Mouse (Mus musculus): ENCODE data around the gene Ahsg. TPM values are rescaled to one million over a fixed set of nuclear protein-coding genes. Genes with fewer than 3 reads are reported as not detected.

Gene Ahsg
- total RNA-seq, 2 experiments from 2014 or later = not detected

DNA sequence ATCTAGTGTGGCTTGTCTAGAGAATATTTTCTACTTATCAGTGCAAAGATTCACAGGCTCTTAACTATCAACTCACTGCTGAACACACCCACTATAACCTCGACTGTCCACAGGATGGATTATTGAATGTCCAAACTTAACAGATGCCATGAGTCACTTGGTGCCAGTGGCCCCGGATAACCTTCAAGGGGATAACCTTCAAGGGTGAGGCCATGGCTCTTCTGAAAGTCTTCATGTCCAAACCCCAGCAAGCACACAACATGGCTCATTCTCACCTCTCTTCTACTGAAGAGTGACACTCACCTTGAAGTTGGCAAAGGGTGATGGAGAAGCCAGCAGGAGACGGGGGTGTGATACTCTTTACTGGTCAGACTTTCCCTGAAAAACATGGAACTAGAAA is 4.4 kb upstream of the Ahsg start:
- DNase-seq (ENCODE audit: low spot score in 2 of 2) = no peak

DNA sequence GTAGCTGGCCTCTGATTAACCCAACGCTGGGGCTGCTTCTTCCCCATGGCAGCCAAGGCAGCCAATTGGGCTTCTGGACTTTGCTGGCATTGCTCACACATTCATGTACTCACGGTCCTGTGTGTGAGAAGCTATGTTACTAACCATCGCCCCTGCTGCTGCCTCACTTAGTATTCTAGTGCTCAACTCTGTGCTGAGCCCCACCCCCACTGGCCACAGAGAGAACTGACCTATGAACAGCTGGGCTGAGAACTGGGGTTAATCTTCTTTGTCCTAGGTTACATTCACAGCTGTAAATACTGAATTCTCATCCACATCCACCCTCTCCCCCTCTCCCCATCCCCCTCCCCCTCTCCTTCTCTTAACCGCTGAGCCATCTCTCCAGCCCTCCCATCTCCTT is 2.2 kb upstream of the Ahsg start:
- no peak for DNase-seq (ENCODE audit: low spot score in 2 of 2)

DNA sequence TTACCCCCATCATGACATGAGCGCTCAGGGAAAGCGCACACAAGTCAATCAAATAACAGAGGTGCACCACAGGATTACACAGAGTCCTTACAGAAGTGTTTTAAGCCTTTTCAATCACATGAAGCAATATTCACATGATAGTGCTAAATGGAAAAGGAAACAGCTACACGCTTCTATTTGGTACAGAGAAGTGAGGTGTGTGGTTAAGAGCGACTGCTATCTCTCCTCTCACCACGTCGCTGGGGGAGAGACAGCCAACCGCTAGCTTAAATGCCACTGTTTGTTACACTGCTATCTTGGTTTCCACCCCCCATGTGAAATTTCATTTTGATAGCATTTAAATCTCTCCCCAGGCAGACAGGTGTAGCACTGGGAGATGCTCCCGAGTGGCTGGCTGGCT is 1.4 kb upstream of the Ahsg start:
- DNase-seq (ENCODE audit: low spot score in 2 of 2) = no peak

DNA sequence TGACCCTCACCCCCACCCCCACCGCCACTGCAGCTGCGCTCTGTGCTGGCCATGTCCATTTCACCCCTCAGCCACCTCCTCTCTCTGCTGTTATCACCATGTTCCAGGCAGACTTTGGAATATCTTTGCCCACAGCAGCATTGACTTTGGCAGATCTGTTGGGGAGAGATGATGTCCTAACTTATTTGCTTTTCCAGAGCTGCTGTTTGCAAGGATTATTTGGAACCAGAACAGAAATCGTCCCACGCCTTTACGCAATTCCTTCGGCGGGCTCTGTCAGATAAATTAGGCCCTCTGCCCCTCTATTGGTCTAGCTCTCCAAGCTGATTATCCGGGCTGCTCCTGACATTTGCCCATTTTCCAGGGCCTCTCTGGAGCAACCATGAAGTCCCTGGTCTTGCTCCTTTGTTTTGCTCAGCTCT is 667 bp downstream of the Ahsg start:
- DNase-seq (ENCODE audit: low spot score in 2 of 2) = no peak

DNA sequence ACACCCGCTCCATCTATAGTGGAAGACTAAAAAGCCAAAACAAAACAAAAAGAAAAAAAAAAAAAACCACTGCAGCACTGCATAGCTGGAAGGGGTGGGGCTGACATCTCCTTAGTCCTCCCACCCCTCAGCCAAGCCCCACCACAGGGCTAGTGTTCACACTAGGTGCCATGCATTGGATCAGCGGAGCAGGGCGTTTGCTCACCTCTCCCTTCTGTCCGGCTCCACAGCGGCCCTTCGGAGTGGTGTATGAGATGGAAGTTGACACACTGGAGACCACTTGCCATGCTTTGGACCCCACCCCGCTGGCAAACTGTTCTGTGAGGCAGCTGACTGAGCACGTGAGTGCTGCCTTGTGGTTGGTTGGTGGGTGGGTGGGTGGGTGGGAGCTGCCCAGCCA is 3.0 kb downstream of the Ahsg start:
- no peak for DNase-seq (ENCODE audit: low spot score in 2 of 2)

DNA sequence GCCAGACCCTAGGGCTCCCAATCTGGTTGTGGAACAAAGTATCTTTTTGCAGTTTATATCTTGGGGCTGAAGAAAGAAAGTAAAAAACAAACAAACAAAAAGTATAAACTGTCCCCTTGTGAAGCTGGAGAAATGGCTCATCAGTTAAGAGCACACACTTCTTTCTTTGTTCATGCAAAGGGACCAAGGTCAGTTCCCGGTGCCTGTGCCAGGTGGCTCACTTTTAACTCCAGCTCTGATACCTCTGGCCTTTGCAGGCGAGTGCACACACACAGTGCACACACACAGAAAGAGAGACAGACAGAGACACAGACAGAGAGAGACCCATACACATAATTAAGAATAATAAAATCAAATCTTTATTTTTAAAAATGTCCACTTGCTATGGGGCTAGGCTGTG is 5.5 kb downstream of the Ahsg start:
- DNase-seq (ENCODE audit: low spot score in 2 of 2) = no peak

DNA sequence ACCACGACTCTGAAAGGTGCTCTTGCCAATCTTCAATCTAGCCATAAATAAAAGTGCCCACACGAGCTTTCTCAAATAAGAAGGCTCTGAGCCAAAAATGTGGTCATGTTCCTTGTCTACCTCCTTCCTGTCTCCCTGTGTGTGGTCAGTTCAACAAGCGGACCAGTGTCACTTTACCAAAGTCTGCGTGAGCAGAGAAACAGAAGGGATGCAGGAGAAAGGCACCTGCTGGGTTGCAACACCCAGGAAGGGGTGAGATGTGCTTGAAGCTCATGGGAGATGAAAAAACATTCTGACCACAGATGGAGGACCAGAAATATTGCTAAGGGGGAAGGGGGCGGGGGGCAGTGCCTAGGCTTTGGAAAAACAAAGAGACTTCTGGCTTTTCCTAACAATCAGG is 8.3 kb downstream of the Ahsg start:
- DNase-seq (ENCODE audit: low spot score in 2 of 2) = no peak

DNA sequence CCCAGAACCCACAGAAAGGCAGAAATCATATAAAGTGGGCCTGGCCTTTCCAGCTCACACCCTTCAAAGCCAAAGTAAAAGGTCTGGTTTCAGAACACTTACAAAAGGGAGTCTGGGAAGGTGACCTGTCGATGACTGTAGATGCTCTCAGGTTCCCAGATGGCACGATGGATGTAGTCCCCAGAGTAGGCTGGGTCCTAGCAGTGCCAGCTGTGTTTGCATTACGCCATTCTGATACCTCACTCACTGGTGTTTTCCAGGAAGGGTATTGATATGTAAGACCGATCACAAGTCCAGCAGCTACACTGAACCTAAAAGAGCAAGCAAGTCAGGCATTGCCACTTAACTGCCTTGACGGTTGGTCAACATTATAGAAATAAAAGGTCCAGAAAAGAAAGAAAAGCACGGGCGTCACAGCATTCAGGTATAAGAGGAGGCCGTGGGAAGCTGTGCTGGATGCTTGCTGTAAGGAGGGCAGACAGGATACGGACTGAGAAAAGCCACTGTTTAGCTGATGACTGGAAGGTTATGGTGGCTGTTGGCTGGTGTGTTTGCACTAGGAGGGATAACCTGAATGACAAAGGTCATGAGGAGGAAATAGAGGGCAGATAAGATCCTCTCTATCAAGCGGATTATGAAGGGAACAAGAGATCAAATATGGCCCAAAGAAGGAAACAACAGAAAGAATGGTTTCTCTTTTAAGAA is 8.9 kb downstream of the Ahsg start:
- DNase-seq (ENCODE audit: low spot score in 2 of 2) = no peak

DNA sequence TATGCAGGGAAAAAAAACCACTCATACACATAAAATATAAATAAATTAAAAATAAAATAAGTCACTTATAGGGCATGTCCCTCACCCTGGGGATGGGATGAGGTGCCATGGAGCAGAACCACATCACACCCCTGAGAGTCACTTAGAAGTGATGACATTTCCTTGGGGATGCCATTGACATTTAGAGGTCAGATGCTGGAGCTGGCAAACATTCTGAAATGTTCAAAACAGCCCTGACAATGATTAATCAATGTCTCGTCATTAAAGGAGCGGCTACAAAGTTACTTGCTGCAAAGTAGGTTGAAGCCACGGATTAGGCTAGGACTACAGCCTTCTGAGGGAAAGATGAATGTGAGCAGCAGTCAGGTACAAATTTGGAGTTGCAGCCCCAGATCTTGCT is 10.2 kb downstream of the Ahsg start:
- DNase-seq (ENCODE audit: low spot score in 2 of 2) = no peak

DNA sequence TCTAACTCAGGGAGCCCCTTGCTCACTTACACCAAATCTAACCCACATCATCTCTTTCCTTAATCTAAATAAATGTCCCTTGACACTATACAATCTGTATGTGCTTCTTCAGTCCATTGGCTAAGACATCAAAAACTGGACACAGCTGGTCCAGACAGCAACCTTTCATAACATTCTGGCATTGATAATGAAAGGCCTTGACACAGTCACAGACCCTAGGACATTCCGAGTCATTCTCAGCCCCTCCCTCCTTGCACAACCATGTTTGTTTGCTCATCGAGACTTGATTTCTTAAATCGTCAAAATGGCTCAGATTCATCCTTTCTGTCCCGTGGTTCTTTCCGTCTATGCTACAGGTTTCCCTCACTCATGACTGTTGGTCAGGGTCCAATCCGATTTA is 18.2 kb downstream of the Ahsg start:
- no peak for DNase-seq (ENCODE audit: low spot score in 2 of 2)

DNA sequence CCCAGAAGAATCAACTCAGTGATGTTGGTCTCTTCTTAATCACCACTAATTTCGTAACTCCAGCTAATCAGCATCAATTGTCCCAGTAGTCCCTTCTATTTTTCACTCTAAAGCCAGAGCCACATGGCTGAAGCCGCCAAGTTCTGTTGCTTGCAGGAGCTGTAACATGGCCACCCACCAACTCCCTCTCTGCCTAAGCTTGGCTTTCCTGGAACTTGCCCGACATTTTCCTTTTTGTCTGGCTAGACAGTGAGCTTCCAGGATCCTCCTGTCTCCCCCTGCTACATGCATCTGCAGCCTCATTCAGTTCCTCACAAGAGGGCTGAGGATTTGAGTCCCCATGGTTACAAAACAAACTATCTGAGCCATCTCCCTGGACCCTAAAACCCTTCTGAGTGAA is 20.9 kb downstream of the Ahsg start:
- DNase-seq (ENCODE audit: low spot score in 2 of 2) = no peak

DNA sequence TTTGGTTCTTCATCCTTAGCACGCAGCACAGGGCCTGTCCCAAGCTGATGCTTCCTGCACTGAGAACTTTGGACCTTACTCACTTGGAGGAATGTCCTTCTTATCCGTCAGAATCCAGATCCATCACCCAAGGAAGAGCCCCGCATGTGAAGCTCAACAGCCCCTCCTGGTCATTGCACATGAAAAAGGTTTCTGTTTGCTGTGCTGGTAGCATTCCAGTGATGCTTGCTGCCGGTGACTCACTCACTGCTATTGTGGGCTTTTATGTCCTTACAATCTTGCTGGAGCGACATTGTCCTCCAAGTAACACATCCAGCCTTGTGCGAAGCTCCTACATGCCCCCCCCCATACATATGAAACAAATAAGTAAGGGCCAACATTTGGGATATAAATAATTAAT is 21.8 kb downstream of the Ahsg start:
- no peak for DNase-seq (ENCODE audit: low spot score in 2 of 2)

DNA sequence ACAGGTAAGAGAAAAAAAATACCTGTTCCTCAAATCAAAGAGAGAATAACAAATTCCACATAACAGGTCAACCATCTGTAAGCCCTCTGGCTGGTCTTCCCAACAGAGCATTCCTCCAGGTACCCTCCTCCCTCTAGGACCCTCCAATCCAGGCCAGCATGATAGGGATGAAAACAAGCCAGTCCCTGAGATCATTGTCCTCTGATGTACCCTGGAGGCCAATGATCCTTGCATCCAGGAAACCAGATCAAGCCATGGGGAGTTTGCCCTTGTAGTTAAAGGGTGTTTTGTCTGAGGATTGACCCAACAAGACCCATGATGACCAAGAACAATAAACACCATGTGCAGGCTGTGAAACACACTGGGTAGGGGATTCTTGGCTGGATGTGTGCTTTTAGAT is 23.2 kb downstream of the Ahsg start:
- no peak for DNase-seq (ENCODE audit: low spot score in 2 of 2)

DNA sequence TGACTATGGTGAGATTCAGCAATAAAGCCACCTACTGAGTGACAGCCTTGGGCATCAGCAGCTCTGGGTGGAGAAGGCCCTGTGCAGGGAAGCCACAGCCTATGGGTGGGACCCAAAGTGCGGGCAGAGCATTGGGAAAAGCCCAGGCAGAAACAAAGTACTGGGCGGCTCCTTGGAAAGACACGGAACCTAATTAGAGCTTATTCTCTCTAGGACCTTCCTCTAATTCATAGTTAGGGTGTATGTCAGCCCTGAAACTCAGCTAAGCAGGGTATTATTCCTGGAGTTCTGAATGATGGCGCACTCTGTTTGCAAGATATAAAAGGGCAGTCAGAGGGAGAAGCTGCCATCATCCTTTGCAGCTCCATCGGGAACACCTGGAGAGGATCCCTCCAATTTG is 27.0 kb downstream of the Ahsg start, which contains the start of gene Fetub:
Fetub (plus strand) TSS at position 301 of the 400 bp plus-strand sequence.
- DNase-seq (ENCODE audit: low spot score in 2 of 2) = no peak

DNA sequence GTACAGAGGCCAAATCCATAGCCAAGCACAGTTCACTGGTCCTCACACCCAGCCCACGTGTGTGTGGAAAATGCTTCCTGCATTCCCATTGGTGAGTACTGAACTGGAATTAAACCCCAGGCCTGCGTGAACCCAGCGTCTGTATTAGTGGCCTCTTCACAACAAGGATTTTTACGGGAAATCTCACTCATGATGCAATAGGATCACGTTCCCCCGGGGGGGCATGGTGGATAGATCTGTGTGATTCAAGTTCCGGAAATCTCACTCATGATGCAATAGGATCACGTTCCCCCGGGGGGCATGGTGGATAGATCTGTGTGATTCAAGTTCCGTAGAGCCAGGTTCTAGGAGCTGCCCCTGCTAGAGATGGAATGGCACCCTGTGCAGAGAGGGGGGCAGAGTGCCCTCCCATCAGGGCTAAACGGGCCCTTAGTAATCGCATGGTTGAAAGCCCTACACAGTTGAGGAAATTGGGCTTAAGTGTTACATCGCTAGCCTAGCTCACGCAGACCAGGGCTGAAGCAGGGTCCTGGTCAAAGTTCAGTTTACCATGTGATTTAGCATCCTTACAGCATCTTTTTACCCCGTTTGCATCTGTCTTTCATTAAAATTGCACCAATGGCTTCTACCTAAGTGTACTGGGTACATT is 27.7 kb downstream of the Ahsg start:
- DNase-seq (ENCODE audit: low spot score in 2 of 2) = no peak

DNA sequence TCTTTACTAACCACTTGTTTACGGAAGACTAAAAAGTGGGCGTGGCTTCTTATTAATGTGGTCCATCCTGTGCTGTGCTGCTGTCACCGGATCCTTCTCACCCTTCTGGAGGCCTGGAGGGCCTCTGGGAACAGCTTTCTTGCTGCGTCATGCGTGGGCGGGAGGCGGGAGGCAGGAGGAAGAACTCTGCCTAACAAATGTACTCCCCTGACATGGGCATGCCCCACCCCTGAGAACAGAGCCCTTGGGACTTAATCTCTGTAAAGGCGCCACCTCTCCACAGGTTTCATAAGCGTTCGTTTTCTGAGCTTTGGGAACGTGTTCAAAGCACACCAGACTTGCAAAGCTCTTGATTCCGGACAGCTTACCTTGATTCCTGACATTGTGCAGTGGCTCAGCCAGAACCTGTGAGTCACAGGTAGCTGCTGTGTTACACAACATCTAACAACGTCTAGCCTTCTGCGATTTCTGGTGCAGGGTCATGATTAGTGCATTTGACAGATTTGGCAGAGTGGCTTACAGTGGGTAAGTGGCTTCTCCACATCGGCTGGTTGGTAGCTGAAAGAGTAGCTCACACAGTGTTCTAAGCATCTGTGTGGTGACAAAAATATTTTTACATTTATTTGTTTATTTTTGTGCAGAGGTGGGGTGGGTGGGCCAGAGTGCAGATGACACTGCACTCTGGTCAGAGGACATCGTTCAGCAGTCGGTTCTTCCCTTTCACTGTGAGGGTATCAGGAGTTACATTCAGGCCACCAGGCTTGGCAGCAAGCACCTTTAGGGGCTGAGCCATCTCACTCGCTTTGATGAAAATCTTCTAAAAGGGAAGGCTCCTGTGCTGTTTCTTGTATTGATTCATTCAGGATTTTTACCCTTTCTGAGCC is 29.1 kb downstream of the Ahsg start:
- DNase-seq (ENCODE audit: low spot score in 2 of 2) = no peak

DNA sequence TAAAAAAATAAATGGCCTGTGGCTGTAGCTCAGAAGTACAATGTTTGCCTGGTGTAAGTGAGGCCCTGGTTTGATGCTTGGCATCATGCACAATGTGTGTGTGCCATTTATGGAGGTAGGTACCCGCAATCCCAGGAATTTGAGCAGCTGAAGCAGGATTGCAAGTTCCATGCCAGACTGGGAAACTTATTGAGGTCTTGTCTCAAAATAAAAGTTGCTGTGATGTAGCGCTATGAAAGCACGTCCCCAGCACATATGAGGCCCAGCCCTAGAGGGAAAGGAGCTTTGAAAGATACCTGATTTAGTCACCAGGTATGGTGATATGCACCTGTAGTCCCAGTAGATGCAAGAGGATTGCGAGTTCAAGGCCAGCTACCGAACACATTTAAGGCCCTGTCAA is 30.7 kb downstream of the Ahsg start:
- DNase-seq (ENCODE audit: low spot score in 2 of 2) = no peak

DNA sequence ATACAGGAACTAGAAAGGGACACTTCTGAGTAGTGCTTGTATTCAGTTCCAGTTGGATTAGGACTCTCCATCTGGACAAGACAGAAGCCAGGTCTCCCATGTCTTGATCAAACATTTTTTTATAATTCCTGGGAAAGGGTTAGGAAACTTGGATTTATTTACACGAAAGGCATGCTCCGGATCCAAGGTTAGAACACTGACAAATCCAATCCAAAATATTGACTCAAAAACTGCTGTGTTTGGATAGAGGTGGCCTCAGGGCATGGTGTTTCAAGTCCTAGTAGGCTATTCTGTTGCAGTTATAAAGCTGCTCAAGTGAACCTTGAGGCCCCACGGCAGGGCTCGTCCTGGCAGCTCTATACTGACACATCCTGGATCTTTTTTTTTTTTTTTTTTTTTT is 31.4 kb downstream of the Ahsg start:
- DNase-seq (ENCODE audit: low spot score in 2 of 2) = no peak

DNA sequence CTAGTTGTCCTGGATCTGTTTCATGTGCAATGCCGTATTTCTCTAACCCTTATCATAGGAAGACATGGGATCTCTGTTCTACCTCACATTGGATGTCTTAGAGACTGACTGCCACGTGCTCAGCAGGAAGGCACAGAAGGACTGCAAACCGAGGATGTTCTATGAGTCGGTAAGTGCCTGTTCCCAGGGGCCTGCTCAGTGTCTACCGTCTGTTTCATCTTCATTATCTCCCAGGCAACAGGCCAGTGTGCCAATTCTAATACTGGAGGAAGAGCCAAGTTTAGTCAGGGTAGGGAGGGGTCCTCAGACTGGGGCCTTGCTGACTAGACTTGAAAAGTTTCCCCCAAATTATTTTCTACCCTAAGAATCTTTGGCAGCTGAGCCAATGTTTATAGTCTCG is 38.5 kb downstream of the Ahsg start:
- peak; percentile 35 to 42 for DNase-seq (ENCODE audit: low spot score in 2 of 2)

DNA sequence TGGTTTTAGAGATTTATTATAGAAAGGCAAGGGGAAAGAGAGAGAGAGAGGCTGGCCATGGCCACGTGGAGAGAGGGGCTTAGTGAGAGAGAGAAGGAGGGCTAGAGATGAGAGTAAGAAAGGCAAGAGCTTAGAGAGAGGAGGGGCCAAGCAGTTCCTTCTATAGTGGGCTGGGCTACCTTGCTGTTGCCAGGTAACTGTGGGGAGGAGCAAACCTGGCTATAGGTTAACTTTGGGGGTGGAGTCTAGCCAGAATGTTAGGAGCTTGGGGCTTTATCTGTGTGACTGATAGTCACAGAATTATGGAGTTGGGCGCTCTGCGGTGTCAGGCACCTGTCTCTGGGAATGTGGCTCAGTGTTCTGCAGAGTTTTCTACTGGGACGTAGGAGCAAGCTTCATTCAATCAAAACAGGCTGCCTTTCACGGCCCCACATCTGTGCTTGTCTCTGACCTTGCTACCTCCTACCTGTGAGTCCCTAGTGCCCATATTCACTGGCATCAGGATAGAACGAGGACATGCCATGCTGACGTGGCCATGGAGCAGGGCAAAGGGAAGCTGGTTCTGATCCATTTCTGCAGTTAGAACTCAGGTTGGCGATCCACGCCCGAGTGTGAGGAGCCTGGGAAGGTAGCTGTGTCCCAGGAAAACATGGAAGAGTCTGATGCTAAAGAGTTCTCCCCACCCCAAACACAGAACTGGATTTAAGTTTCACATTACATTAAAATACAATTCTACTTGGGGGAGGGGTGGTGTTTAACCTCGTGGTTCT is 40.5 kb downstream of the Ahsg start:
- DNase-seq (ENCODE audit: low spot score in 2 of 2) = no peak

DNA sequence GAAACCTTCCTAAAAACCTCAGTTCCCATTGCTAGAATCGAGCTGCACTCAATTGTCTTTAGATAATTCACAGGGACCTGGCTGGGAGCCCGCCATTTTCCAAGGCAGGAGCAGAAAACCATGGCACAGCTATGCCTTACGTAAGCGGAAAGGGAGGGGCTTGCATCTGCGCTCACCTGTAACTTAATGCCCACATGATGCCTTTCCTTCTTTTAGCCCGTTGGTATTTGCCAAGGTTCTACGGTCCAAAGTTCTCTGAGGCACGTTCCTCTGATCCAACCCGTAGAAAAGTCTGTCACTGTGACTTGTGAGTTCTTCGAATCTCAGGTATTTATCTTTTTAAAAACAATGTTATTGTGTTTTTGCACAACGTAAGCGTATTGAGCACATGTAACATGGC is 46.6 kb downstream of the Ahsg start:
- no peak for DNase-seq (ENCODE audit: low spot score in 2 of 2)

Data from layer of hippocampus, postnatal 10 days (tissue).